Mouse (Mus musculus) gastrocnemius, postnatal 25 days (tissue): ENCODE measurements around the gene Drg1. TPM values are rescaled to one million over a fixed set of nuclear protein-coding genes. Genes with fewer than 3 reads are reported as not detected.
A peak's percentile ranks its signal among the peaks of the same experiment; 100 is the strongest.

Source experiments
- DNase-seq: peaks from one replicate; pipeline ENCODE4 v3.0.0; 2022
- long read RNA-seq, 2 experiments: library from polyadenylated mRNA; stranded (forward); transcript quantifications; one replicate each; pipeline ENCODE4 v2.0.0; 2021
- total RNA-seq, 2 experiments: library from RNA; stranded (reverse); gene quantifications; 1 replicate in 1 of 2; 2 replicates in 1 of 2; pipeline ENCODE4 v1.2.3; 2021

The Drg1 gene
- total RNA-seq, result 10 to 100 TPM; 42.8 to 45.0 TPM
- long read RNA-seq, experiment 1, transcript Drg1-201 (9 exons, 1,546 nt), result major isoform, 61 of 76 reads
- long read RNA-seq, experiment 1, partial matches to known transcripts, result 6 of 76 reads
- long read RNA-seq, experiment 1, other reads (novel, unspliced or antisense), result 9 of 76 reads
- long read RNA-seq, experiment 2, transcript Drg1-201 (9 exons, 1,546 nt), result major isoform, 64 of 76 reads
- long read RNA-seq, experiment 2, partial matches to known transcripts, result 6 of 76 reads
- long read RNA-seq, experiment 2, other reads (novel, unspliced or antisense), result 6 of 76 reads

DNA sequence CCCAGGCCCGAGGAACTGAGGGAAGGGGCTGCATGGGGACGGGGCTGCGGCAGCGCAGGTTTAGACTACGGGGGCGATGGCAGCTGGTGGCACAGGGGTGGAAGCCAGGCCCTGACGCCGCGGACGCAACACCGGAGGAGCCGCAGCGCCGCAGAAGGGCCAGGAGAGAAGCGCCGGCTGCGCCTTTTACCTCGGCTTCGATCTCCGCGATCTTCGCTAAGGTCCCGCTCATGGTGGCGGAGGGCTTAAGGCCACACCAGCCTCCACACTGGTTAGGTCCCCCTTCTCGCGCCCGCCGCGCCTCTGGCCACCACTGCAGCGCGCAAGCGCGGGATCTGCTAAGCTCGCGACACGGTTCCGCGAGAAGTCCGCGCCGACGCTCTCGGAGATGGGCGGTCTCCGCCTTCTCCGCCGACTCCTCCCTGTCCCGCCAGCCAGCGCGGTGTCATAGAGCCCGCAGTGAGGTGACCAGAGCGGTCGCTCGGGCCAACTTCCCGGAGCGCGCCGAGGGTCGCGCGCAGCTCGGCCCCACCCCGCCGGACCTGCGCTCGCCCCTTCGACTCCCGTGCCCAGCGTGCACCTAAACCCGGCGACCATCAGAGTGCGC lies at the start of gene Drg1:
Gene Drg1 (minus strand): TSS at position 337 of the 607 bp plus-strand sequence.
- peak; percentile 94 for DNase-seq

- DNase-seq, result no peak
Observed at GRCm38 (mm10) chr11:3314148-3314547, 47.9 kb upstream of the Drg1 start.

GRCm38 (mm10) chr11:3313294-3313693 lies 47.1 kb upstream of the Drg1 start:
- DNase-seq, result no peak

DNA sequence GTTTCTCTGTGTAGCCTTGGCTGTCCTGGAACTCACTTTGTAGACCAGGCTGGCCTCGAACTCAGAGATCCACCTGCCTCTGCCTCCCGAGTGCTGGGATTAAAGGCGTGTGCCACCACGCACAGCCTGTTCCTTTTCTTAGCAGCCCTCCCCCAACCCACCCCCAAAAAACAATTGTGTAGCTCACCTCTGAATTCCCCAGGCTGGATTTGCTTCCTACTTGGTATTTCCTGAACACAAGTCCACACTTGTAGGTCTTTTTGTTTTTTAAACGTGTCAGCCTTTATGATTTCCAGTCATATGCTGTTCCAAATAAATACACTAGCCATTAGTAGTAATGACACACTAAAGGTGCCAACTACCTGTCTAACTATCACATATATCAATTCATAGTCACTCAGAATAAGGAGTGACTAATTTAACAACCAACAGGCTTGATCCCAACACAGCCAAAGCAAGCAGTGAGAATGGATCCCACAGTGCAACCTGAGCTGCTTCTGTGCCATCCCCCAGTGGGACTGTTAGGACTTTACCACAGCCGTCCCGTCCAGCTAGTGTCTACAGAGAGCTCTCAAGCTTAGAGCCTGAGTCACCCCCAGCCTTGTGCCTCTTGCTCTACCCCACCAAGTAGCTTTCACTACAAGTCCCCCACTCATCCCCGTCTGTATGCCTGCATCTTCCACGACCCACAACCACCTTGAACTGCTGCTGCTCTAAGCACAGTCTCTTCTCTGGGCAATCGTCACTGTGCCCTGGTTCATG lies 45.6 kb upstream of the Drg1 start:
- no peak for DNase-seq

- no peak for DNase-seq
Observed at GRCm38 (mm10) chr11:3310789-3311585, 44.8 kb upstream of the Drg1 start.

DNA sequence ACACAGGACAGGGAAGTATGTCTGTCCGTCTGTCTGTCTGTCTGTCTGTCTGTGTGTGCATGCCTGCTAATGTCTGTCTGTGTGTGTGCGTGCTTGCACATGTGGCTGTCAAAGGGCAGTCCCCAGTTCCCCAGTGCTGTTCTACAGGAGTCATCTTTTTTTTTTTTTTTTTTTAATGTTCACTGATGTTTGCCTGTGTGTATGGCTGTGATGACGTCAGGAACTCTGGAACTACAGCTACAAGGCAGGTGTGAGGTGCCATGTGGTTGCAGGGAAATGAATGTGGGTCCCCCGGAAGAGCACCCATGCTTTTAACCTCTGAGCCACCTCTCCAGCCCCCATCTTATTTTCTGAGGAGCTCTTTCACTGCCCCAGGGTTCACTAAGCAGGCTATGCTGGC lies 43.7 kb upstream of the Drg1 start:
- DNase-seq, result no peak

- no peak for DNase-seq
Observed at GRCm38 (mm10) chr11:3307875-3308274, 41.7 kb upstream of the Drg1 start.

GRCm38 (mm10) chr11:3305821-3306220 lies 39.6 kb upstream of the Drg1 start:
- DNase-seq, result peak; percentile 38

DNA sequence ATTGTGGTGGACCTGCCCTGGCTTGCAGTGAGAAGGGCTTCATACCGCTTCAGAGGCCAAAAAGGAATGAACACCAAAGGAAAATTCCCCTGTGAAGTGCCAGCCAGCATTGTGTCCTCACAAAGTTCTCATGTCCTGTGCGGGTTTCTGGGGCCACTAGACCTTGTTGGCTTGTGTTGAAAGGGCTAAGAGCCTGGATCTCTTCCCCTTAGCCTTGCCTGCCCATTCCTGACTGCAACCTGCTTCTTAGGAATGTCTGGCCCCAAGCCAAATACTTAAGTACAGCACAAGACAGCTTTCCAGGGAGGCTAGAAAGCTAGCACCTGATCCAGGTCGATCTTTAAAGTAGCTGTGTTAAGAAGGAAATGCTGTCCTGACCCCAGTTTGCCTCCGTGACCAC lies 36.6 kb upstream of the Drg1 start:
- DNase-seq, result no peak

- no peak for DNase-seq
Observed at GRCm38 (mm10) chr11:3302385-3302784, 36.2 kb upstream of the Drg1 start.

- DNase-seq, result no peak
Observed at GRCm38 (mm10) chr11:3301075-3301474, 34.9 kb upstream of the Drg1 start.

DNA sequence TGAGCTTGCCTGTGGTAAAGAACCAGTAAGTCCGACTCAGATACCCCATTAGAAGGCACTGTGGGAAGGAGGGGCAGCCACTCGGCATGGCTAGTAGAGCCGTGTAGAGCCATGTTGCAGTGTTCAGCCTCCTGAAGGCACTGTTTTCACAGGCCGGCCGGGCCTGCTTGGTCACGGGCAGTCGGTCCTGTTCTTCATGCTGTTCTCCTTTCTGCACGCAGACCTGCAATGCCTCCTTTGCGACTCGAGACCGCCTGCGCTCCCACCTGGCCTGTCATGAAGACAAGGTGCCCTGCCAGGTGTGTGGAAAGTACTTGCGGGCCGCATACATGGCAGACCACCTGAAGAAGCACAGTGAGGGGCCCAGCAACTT lies 32.6 kb upstream of the Drg1 start:
- no peak for DNase-seq

DNA sequence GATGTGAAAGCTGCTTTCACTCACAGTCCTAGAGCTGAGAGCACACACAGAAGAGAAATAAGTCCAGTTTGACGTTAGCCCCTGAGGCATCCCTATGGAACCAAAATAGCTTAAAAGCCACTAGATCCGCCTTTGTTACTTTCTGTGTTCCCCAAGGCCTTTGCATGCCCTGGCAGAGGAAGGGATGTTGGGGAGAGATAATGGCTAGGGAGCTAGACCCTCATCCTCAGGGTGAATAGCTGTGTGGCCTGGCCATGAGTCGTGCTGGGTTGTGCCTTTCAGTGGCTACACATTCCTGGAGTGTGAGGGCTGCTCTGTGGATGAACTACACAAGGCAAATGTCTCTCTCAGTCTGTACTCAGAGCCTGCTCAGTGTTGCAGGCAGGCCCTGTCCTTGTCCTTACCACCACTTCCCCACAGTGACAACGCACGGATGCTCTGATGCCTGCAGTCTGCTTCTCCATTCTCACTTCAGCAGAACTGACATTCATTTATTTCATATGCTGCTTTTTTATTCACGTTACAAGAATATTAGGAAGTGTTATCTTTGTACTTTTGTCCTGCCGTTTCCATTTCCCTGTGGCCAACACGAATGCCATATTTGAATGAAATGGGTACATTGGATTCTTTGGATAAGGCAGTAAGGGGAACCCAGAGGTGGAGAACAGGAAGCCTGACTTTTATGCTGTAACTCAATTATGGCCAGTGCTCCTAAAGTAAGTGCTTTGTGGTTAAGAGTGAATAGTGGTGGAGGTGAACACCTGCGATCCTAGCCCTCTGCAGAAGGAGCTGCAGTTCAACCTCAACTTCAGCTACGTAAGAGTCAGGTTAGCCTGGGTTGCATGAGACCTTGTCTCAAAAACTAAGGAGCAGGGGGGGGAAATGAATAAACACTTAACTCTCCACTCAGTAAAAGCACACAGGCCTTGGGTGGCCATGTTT lies 31.9 kb upstream of the Drg1 start:
- no peak for DNase-seq

GRCm38 (mm10) chr11:3296056-3296455 lies 29.8 kb upstream of the Drg1 start:
- DNase-seq, result no peak

DNA sequence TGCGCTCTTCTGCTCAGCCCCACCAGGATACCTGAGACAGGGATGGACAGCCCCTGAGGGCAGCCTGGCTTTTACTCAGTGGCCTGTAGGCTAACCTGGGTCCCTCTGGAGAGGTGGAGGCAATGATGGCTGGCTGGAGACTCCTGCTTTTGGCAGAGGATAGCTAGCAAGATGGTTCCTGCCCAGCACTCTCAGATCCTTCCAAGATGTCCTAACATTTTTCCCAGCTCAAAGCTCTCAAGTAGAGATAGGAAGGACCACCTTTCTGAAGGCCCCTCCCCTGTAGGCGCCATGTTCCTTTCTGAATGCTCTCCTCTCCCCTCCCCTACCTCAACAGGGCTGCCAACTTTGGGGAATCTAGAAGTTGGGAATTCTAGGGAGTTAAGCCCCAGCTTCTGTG lies 28.4 kb upstream of the Drg1 start:
- DNase-seq, result no peak

DNA sequence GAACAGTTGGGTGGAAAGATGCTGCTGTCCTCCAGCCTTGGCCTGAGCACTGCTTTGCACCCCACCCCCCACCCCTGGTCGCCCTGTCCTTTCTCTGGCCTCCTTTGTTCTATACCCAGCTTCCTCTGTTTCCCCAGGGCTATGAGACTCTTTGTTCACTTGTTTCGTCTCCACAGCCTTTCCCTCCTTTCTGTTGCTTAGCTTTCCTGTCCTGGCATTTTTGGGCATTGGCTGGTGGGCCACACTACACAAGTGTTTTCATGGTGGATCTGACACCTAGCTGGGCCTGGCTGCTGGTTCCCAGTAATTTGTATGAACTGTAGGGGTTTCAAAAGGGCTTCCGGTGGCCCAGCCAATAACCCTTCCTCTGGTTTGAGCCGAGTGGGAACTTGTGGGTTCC lies 27.1 kb upstream of the Drg1 start:
- DNase-seq, result no peak

- DNase-seq, result no peak
Observed at GRCm38 (mm10) chr11:3292711-3293249, 26.6 kb upstream of the Drg1 start.

GRCm38 (mm10) chr11:3292062-3292421 lies 25.8 kb upstream of the Drg1 start:
- peak; percentile 45 for DNase-seq

DNA sequence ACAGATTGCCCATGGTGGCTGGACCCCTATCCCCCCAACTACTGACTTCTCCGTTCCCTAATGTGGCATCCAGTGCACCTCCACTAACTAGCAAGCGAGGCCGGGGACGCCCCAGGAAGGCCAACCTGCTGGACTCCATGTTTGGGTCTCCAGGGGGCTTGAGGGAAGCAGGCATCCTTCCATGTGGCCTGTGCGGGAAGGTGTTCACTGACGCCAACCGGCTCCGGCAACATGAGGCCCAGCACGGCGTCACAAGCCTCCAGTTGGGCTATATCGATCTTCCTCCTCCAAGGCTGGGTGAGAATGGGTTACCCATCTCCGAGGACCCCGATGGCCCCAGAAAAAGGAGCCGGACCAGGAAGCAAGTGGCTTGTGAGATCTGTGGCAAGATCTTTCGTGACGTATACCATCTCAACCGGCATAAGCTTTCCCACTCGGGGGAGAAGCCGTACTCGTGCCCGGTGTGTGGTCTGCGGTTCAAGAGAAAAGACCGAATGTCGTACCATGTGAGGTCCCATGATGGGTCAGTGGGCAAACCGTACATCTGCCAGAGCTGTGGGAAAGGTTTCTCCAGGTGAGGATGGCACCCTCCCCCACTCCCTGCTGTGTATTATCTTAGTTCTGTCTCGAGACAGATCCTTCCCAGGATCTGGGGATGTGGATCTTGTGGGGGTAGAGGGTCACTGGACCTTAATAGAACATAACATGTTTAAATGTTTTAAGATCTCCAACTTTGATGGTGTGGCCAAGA lies 25.3 kb upstream of the Drg1 start:
- peak; percentile 21 for DNase-seq

- peak; percentile 38 for DNase-seq
Observed at GRCm38 (mm10) chr11:3290640-3291310, 24.6 kb upstream of the Drg1 start.
